Mouse (Mus musculus) forebrain, embryonic 15.5 days (tissue): ENCODE measurements around the gene Eif3j1. TPM values are rescaled to one million over a fixed set of nuclear protein-coding genes. Genes with fewer than 3 reads are reported as not detected.
"Not testable (repeated sequence)": the region's sequence is repeated elsewhere in the genome, so short reads cannot be mapped to it uniquely, and the experiment has no call there.

Experiments
- ATAC-seq: fragments of 200-750 bp; cut with Nextera tagmentation; replicated peaks from 2 replicates; pipeline ENCODE4 v1.8.0; 2017; ENCODE audit warnings: mild to moderate bottlenecking, moderate TSS enrichment, moderate library complexity
- H3K27ac ChIP-seq: fragments of 300-500 bp; sonication (generic); replicated peaks from 2 replicates; pipeline ENCODE4 v1.5.1; 2015; ENCODE audit warnings: mild to moderate bottlenecking, inconsistent platforms
- H3K27me3 ChIP-seq: fragments of 300-500 bp; sonication (generic); 2 replicates; pipeline ENCODE4 v1.6.1; 2015; ENCODE audit warnings: inconsistent platforms
- H3K36me3 ChIP-seq: fragments of 300-500 bp; sonication (generic); 2 replicates; pipeline ENCODE4 v1.6.1; 2015; ENCODE audit warnings: mild to moderate bottlenecking, inconsistent platforms
- H3K4me1 ChIP-seq: fragments of 300-500 bp; sonication (generic); 2 replicates; pipeline ENCODE4 v1.6.1; 2015; ENCODE audit warnings: inconsistent platforms
- H3K4me2 ChIP-seq: fragments of 300-500 bp; sonication (generic); replicated peaks from 2 replicates; pipeline ENCODE4 v1.6.1; 2015; ENCODE audit warnings: mild to moderate bottlenecking, inconsistent platforms
- H3K4me3 ChIP-seq: fragments of 300-500 bp; sonication (generic); 2 replicates; pipeline ENCODE4 v1.5.1; 2015; ENCODE audit warnings: mild to moderate bottlenecking, inconsistent platforms
- H3K9ac ChIP-seq: fragments of 300-500 bp; sonication (generic); replicated peaks from 2 replicates; pipeline ENCODE4 v1.6.1; 2015; ENCODE audit warnings: mild to moderate bottlenecking, inconsistent platforms
- H3K9me3 ChIP-seq: fragments of 300-500 bp; sonication (generic); 2 replicates; pipeline ENCODE4 v1.6.1; 2016; ENCODE audit warnings: inconsistent platforms
- WGBS: fragments of 180-500 bp; shearing (Covaris S2); methylation state at CpG from one replicate; pipeline ENCODE4 v1.1.7; 2015; ENCODE audit warnings: mixed read lengths; 5-methylcytosine and 5-hydroxymethylcytosine counted together
- polyA plus RNA-seq: library from polyadenylated mRNA; unstranded; fragments of >200 nt; fragmentation: Nextera tagmentation; extraction: Ambion mirVana; gene quantifications from 2 replicates; pipeline ENCODE4 v1.2.1, GENCODE M21; 2015

Eif3j1 gene
- polyA plus RNA-seq, result 10.3 and 10.9 TPM in 2 replicates

DNA sequence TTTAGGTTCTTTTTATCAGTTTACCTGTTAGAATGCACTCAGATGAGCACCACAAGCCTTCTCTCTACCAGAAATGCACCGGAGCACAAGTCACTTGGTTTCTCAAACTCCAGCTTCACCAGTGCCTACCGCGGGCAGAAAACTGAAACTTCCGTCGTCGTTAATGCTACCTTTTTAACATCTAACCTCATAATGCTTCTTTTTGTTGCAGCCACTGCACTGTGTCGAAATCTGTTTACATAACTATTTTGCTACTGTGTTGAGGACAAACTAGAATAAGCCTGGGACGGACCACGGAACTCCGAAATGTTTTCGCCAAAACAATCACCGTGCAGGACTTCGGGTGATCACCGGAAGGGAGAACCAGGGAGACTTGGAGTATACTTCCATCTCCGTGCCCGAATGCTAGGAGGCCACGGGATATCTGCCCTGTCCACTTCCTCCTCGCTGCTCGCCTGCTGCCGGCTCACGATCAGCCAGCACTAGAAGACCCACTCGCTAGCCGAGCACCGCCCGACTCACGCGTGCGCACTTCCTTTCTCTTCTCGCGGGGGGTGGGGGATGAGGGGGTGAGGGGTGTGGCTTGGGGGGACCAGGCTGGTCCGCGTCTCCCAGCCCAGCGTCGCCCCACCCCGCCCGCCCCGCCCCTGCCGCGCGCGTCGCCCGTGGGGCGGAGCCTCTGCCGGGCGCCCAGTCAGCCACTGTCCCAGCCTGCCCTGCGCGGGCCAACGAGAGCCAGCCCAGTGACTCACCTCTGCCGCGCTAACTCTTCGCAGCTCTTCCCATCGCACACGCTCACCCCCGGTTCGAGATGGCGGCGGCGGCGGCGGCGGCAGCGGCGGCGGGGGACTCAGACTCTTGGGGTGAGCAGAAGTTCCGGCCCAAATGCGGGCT lies at the start of gene Eif3j1:
Gene Eif3j1 (plus strand): TSS at position 685 of the 894 bp plus-strand sequence.
- Histone ChIP-seq H3K9ac (peak within 1 kb of the TSS; percentile 85), H3K27me3 (no peaks in the 10 kb centered on the region), H3K36me3 (no peaks in the 10 kb centered on the region), H3K4me1 (peaks cover 19% of the 10 kb centered on the region), H3K4me2 (peak within 1 kb of the TSS; percentile 83), H3K27ac (peak within 1 kb of the TSS; percentile 87), H3K9me3 (no peaks in the 10 kb centered on the region), H3K4me3 (peak within 1 kb of the TSS; percentile 88)
- peak; percentile 99 for ATAC-seq
- WGBS, result under 1% methylated on average over 50 of the region's 67 CpGs

GRCm38 (mm10) chr2:121995738-121996137 lies 32.6 kb upstream of the Eif3j1 start:
- no peak for ATAC-seq
- 93% methylated on average over 1 of the region's 1 CpGs for WGBS

DNA sequence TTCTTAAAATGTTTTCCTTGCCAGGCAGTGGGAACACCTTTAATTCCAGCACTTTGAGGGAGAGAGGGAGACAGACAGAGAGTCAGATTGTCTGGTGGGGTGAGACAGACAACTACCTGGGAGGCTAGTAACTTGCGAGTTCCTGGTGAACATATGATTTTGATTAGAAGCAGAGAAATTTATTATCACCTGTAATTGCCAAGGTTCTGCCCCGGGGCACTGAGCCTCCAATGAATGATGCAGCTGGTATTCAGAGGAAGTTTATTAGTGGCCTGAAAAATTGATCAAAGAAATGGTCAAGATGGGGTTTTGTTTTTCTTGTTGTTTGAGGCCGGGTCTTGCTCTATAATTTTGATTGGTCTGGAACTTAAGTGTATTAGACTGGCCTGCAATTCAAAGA lies 19.5 kb upstream of the Eif3j1 start:
- no peak overlapping the region for H3K27ac ChIP-seq
- no peaks in the 10 kb centered on the region for H3K4me1 ChIP-seq
- H3K27me3 ChIP-seq, result no peaks in the 10 kb centered on the region
- no peak overlapping the region for H3K9ac ChIP-seq
- whole genome bisulfite sequencing, result 91% methylated on average over 3 of the region's 3 CpGs
- H3K36me3 ChIP-seq, result peaks cover 28% of the 10 kb centered on the region
- H3K4me3 ChIP-seq, result no peak overlapping the region
- H3K4me2 ChIP-seq, result no peak overlapping the region
- no peaks in the 10 kb centered on the region for H3K9me3 ChIP-seq
- no peak for ATAC-seq

More at GRCm38 (mm10) chr2:121995738-121996137, 32.6 kb upstream of the Eif3j1 start:
- H3K27ac ChIP-seq, result no peak overlapping the region
- peaks cover 27% of the 10 kb centered on the region for H3K36me3 ChIP-seq
- H3K4me1 ChIP-seq, result no peaks in the 10 kb centered on the region
- no peaks in the 10 kb centered on the region for H3K9me3 ChIP-seq
- H3K27me3 ChIP-seq, result no peaks in the 10 kb centered on the region
- no peak overlapping the region for H3K9ac ChIP-seq
- H3K4me2 ChIP-seq, result no peak overlapping the region
- no peak overlapping the region for H3K4me3 ChIP-seq

GRCm38 (mm10) chr2:122011441-122011840 lies 16.9 kb upstream of the Eif3j1 start:
- no peak for ATAC-seq
- peaks cover 29% of the 10 kb centered on the region for H3K36me3 ChIP-seq
- H3K4me1 ChIP-seq, result no peaks in the 10 kb centered on the region
- no peaks in the 10 kb centered on the region for H3K27me3 ChIP-seq
- H3K27ac ChIP-seq, result no peak overlapping the region
- no peak overlapping the region for H3K9ac ChIP-seq
- no peaks in the 10 kb centered on the region for H3K9me3 ChIP-seq
- WGBS, result 93% methylated on average over 7 of the region's 7 CpGs
- H3K4me3 ChIP-seq, result no peak overlapping the region
- H3K4me2 ChIP-seq, result no peak overlapping the region

GRCm38 (mm10) chr2:122018705-122019104 lies 9.6 kb upstream of the Eif3j1 start:
- no peak overlapping the region for H3K4me3 ChIP-seq
- H3K4me2 ChIP-seq, result no peak overlapping the region
- WGBS, result 78% methylated on average over 1 of the region's 1 CpGs
- peaks cover 9% of the 10 kb centered on the region for H3K36me3 ChIP-seq
- no peaks in the 10 kb centered on the region for H3K4me1 ChIP-seq
- no peaks in the 10 kb centered on the region for H3K9me3 ChIP-seq
- no peak overlapping the region for H3K9ac ChIP-seq
- no peak overlapping the region for H3K27ac ChIP-seq
- no peak for ATAC-seq
- H3K27me3 ChIP-seq, result no peaks in the 10 kb centered on the region

DNA sequence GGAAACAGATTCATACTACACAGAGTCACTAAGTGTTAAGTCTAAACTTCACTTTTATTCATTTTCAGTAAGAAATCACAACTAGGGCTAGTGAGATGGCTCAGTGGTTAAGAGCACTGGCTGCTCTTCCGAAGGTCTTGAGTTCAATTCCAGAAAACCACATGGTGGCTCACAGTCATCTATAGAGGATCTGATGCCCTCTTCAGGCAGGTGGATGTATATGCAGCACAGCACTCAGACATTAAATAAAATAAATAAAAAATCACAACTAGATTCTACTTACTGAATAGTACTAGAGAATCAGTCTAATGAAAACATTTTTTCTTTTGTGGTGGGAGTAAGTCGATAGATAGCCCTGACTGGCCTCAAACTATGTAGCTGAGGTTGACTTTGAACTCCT lies 6.1 kb upstream of the Eif3j1 start:
- no peaks in the 10 kb centered on the region for H3K36me3 ChIP-seq
- H3K27ac ChIP-seq, result no peak overlapping the region
- no peaks in the 10 kb centered on the region for H3K4me1 ChIP-seq
- WGBS, result 82% methylated on average over 2 of the region's 2 CpGs
- H3K27me3 ChIP-seq, result no peaks in the 10 kb centered on the region
- no peak overlapping the region for H3K4me3 ChIP-seq
- H3K9ac ChIP-seq, result no peak overlapping the region
- H3K9me3 ChIP-seq, result no peaks in the 10 kb centered on the region
- no peak for ATAC-seq
- no peak overlapping the region for H3K4me2 ChIP-seq

- WGBS, result 91% methylated on average over 10 of the region's 10 CpGs
- H3K9ac ChIP-seq, H3K27me3 ChIP-seq, H3K9me3 ChIP-seq, H3K4me3 ChIP-seq, H3K27ac ChIP-seq, H3K36me3 ChIP-seq, ATAC-seq, H3K4me2 ChIP-seq: not testable (repeated sequence)
- H3K4me1 ChIP-seq, result peaks cover 19% of the 10 kb centered on the region
Measured at GRCm38 (mm10) chr2:122027091-122027490, 1.3 kb upstream of the Eif3j1 start.

DNA sequence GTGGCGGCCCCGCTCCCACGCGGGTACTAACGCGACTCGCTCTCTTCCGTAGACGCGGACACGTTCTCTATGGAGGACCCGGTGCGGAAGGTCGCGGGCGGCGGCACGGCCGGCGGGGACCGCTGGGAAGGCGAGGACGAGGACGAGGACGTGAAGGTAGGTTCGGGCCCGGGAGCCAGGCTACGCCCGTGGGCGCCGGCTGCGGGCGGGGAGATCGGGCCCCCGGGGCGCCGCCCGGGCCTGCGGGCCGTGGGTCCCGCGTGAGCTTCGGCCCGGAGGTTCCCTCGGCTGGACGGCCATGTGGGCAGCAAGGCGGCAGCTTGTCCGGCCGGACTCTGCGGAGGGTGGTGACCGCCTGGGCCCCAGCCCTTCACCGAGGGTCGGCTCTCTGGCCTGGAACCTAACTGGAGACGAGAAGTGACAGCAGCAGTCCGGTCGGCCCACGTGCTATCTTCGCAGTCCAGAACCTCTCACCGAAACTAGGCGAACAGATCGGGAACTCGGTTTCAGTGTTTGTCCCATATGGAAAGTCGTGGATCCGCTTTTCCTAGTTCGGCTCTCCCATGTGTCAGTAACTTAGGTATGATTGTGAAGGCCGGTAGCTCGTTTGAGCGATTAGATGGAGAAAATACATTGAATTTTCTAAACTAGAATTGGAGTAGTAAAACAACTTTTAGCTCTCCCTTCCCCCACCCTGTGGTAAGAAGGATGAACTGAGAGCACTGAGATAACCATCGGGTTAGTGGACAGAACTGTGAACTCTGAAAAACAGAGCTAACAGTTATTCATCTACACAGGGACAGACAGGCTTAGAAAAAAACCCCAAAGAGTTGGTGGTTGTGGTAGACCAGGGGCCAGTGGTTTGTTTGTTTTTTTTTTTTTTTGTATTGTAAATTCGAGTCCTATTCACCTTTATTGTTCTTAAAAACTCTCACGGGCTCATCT lies 682 bp downstream of the Eif3j1 start:
- Histone ChIP-seq H3K4me2 (peak overlapping the region; percentile 83), H3K4me3 (peak overlapping the region; percentile 88), H3K27ac (peak overlapping the region; percentile 87), H3K27me3 (no peaks in the 10 kb centered on the region), H3K9ac (peak overlapping the region; percentile 85), H3K4me1 (peaks cover 19% of the 10 kb centered on the region), H3K9me3 (no peaks in the 10 kb centered on the region), H3K36me3 (no peaks in the 10 kb centered on the region)
- WGBS, result 1% methylated on average over 71 of the region's 71 CpGs
- no peak; the same call in 1 of the 2 replicates for ATAC-seq

GRCm38 (mm10) chr2:122031970-122032369 lies 3.6 kb downstream of the Eif3j1 start:
- no peak overlapping the region for H3K27ac ChIP-seq
- no peak overlapping the region for H3K4me3 ChIP-seq
- H3K9ac ChIP-seq, result no peak overlapping the region
- H3K27me3 ChIP-seq, result no peaks in the 10 kb centered on the region
- WGBS, result 84% methylated on average over 6 of the region's 6 CpGs
- peaks cover 19% of the 10 kb centered on the region for H3K4me1 ChIP-seq
- H3K9me3 ChIP-seq, result no peaks in the 10 kb centered on the region
- H3K4me2 ChIP-seq, result no peak overlapping the region
- H3K36me3 ChIP-seq, result peaks cover 4% of the 10 kb centered on the region; the same call in 1 of the 2 replicates
- ATAC-seq, result no peak

DNA sequence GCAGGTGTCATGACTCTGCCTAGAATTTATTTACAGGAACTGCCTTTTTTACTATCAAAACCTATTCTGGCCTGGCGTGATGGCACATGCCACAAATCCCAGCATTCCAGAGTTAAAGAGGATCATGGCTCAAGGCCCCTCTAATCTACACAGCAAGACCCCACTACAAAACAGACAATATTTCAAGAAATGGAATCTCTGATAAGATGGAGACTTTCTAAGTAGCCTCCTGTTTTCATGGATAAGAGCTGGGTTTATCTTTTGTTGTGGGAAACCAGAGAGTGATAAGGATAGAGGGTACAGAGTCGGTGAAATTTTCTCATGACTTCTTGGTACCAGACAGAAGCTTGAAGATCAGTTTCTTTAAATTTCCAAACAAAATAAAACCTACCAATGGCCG lies 7.7 kb downstream of the Eif3j1 start:
- WGBS, result 94% methylated on average over 3 of the region's 3 CpGs
- no peak for ATAC-seq
- no peak overlapping the region for H3K27ac ChIP-seq
- H3K9ac ChIP-seq, result no peak overlapping the region
- H3K4me1 ChIP-seq, result no peaks in the 10 kb centered on the region
- peaks cover 4% of the 10 kb centered on the region; the same call in 1 of the 2 replicates for H3K36me3 ChIP-seq
- no peak overlapping the region for H3K4me3 ChIP-seq
- H3K4me2 ChIP-seq, result no peak overlapping the region
- no peaks in the 10 kb centered on the region for H3K27me3 ChIP-seq
- no peaks in the 10 kb centered on the region for H3K9me3 ChIP-seq

DNA sequence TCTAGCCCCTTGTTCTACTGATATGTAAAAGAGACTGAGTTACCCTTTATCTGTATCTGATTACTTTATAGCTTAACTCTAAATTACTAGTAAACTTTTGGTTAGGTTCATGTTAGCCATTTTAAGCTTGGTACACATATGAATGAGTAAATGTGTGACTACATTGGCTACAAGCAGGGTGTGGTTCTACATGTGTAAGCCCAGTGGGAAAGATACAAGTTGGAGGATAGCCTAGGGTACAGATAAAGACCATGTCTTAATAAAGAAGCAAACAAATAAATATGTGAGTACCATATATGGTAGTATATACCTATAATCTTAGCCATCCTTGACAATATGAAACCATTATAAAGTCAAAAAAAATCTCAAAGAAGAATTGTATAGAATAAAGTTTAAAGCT lies 15.6 kb downstream of the Eif3j1 start:
- peaks cover 19% of the 10 kb centered on the region for H3K36me3 ChIP-seq
- no peak overlapping the region for H3K9ac ChIP-seq
- H3K4me1 ChIP-seq, result no peaks in the 10 kb centered on the region
- no peak for ATAC-seq
- no peak overlapping the region for H3K4me2 ChIP-seq
- H3K27me3 ChIP-seq, result no peaks in the 10 kb centered on the region
- no peak overlapping the region for H3K27ac ChIP-seq
- H3K4me3 ChIP-seq, result no peak overlapping the region
- no peaks in the 10 kb centered on the region for H3K9me3 ChIP-seq
